Mouse (Mus musculus): Measurements from ENCODE around the gene Vmn1r42. TPM values are rescaled to one million over a fixed set of nuclear protein-coding genes. Genes with fewer than 3 reads are reported as not detected.
"Not testable (repeated sequence)": the region's sequence is repeated elsewhere in the genome, so short reads cannot be mapped to it uniquely, and the experiment has no call there.

The Vmn1r42 gene
- not detected in 2 replicates for polyA plus RNA-seq (2015; fragmentation: Nextera tagmentation; extraction: Ambion mirVana)

GRCm38 (mm10) chr6:89876313-89876712, at the start of gene Vmn1r42, which contains the start of gene Vmn1r43:
Vmn1r42 (minus strand) TSS chr6:89876413.
Vmn1r43 (minus strand) TSS chr6:89876413.
- WGBS = 74% methylated on average over 3 of the region's 3 CpGs
- not testable (repeated sequence) for H3K9ac ChIP-seq (ENCODE audit: low read length); H3K4me2 ChIP-seq (ENCODE audit: low read depth, low read length); H3K4me1 ChIP-seq (ENCODE audit: control insufficient read depth, insufficient read depth, low read length); H3K36me3 ChIP-seq (ENCODE audit: control insufficient read depth, insufficient read depth, low read length); H3K9me3 ChIP-seq (replicated peaks; ENCODE audit: control insufficient read depth, low read length); H3K27ac ChIP-seq (ENCODE audit: low read length); H3K4me3 ChIP-seq (replicated peaks; ENCODE audit: low read length); ATAC-seq (ENCODE audit: insufficient read depth, low FRiP score); H3K27me3 ChIP-seq (ENCODE audit: control insufficient read depth, insufficient read depth, low read length)

- no peaks in the 10 kb centered on the region for H3K27me3 ChIP-seq (ENCODE audit: control insufficient read depth, insufficient read depth, low read length)
- no peaks in the 10 kb centered on the region for H3K36me3 ChIP-seq (ENCODE audit: control insufficient read depth, insufficient read depth, low read length)
- no peaks in the 10 kb centered on the region for H3K4me1 ChIP-seq (ENCODE audit: control insufficient read depth, insufficient read depth, low read length)
- no peak overlapping the region for H3K4me3 ChIP-seq (replicated peaks; ENCODE audit: low read length)
- H3K9ac ChIP-seq (ENCODE audit: low read length) = no peak overlapping the region
- H3K4me2 ChIP-seq (ENCODE audit: low read depth, low read length) = no peak overlapping the region
- no peaks in the 10 kb centered on the region for H3K9me3 ChIP-seq (replicated peaks; ENCODE audit: control insufficient read depth, low read length)
- ATAC-seq (ENCODE audit: insufficient read depth, low FRiP score) = no peak
- 57% methylated on average over 2 of the region's 2 CpGs for WGBS
- H3K27ac ChIP-seq (ENCODE audit: low read length) = no peak overlapping the region
These were observed 7.6 kb upstream of the Vmn1r42 start for GRCm38 (mm10) chr6:89883812-89884211.

- H3K4me2 ChIP-seq (ENCODE audit: low read depth, low read length) = no peak within 1 kb of the TSS
- no peak within 1 kb of the TSS for H3K9ac ChIP-seq (ENCODE audit: low read length)
- H3K9me3 ChIP-seq (replicated peaks; ENCODE audit: control insufficient read depth, low read length) = no peaks in the 10 kb centered on the region
- H3K27me3 ChIP-seq (ENCODE audit: control insufficient read depth, insufficient read depth, low read length) = no peaks in the 10 kb centered on the region
- no peaks in the 10 kb centered on the region for H3K36me3 ChIP-seq (ENCODE audit: control insufficient read depth, insufficient read depth, low read length)
- WGBS = 69% methylated on average over 1 of the region's 1 CpGs
- no peak within 1 kb of the TSS for H3K4me3 ChIP-seq (replicated peaks; ENCODE audit: low read length)
- no peak within 1 kb of the TSS for H3K27ac ChIP-seq (ENCODE audit: low read length)
- H3K4me1 ChIP-seq (ENCODE audit: control insufficient read depth, insufficient read depth, low read length) = no peaks in the 10 kb centered on the region
- ATAC-seq (ENCODE audit: insufficient read depth, low FRiP score) = no peak
These were observed 7.1 kb upstream of the Vmn1r42 start, which contains the start of gene Vmn1r44 for GRCm38 (mm10) chr6:89883360-89883759. Vmn1r44 (plus strand) TSS chr6:89883660.

GRCm38 (mm10) chr6:89880867-89881266, 4.7 kb upstream of the Vmn1r42 start:
- Histone ChIP-seq H3K9ac (ENCODE audit: low read length) (no peak overlapping the region), H3K36me3 (ENCODE audit: control insufficient read depth, insufficient read depth, low read length) (no peaks in the 10 kb centered on the region), H3K9me3 (replicated peaks; ENCODE audit: control insufficient read depth, low read length) (no peaks in the 10 kb centered on the region), H3K4me3 (replicated peaks; ENCODE audit: low read length) (no peak overlapping the region), H3K4me1 (ENCODE audit: control insufficient read depth, insufficient read depth, low read length) (no peaks in the 10 kb centered on the region), H3K27me3 (ENCODE audit: control insufficient read depth, insufficient read depth, low read length) (no peaks in the 10 kb centered on the region), H3K4me2 (ENCODE audit: low read depth, low read length) (no peak overlapping the region), H3K27ac (ENCODE audit: low read length) (no peak overlapping the region)
- ATAC-seq (ENCODE audit: insufficient read depth, low FRiP score) = no peak

GRCm38 (mm10) chr6:89876963-89877362, 750 bp upstream of the Vmn1r42 start:
- 70% methylated on average over 2 of the region's 2 CpGs for WGBS
- Histone ChIP-seq H3K4me2 (ENCODE audit: low read depth, low read length) (no peak overlapping the region), H3K9ac (ENCODE audit: low read length) (no peak overlapping the region), H3K36me3 (ENCODE audit: control insufficient read depth, insufficient read depth, low read length) (no peaks in the 10 kb centered on the region), H3K9me3 (replicated peaks; ENCODE audit: control insufficient read depth, low read length) (no peaks in the 10 kb centered on the region), H3K27ac (ENCODE audit: low read length) (no peak overlapping the region), H3K4me1 (ENCODE audit: control insufficient read depth, insufficient read depth, low read length) (no peaks in the 10 kb centered on the region), H3K4me3 (replicated peaks; ENCODE audit: low read length) (no peak overlapping the region), H3K27me3 (ENCODE audit: control insufficient read depth, insufficient read depth, low read length) (no peaks in the 10 kb centered on the region)
- ATAC-seq (ENCODE audit: insufficient read depth, low FRiP score) = no peak

- Histone ChIP-seq H3K36me3 (ENCODE audit: control insufficient read depth, insufficient read depth, low read length) (no peaks in the 10 kb centered on the region), H3K4me1 (ENCODE audit: control insufficient read depth, insufficient read depth, low read length) (no peaks in the 10 kb centered on the region), H3K9me3 (replicated peaks; ENCODE audit: control insufficient read depth, low read length) (0 out of 2 replicates have a peak, but pooled peaks cover 8% of the 10 kb centered on the region), H3K27ac (ENCODE audit: low read length) (no peak overlapping the region), H3K27me3 (ENCODE audit: control insufficient read depth, insufficient read depth, low read length) (no peaks in the 10 kb centered on the region), H3K4me2 (ENCODE audit: low read depth, low read length) (no peak overlapping the region), H3K4me3 (replicated peaks; ENCODE audit: low read length) (no peak overlapping the region), H3K9ac (ENCODE audit: low read length) (no peak overlapping the region)
- WGBS = 90% methylated on average over 2 of the region's 2 CpGs
- ATAC-seq (ENCODE audit: insufficient read depth, low FRiP score) = no peak
These were observed 8.2 kb downstream of the Vmn1r42 start for GRCm38 (mm10) chr6:89867976-89868375.

- Histone ChIP-seq H3K9me3 (replicated peaks; ENCODE audit: control insufficient read depth, low read length) (0 out of 2 replicates have a peak, but pooled peaks cover 8% of the 10 kb centered on the region), H3K27me3 (ENCODE audit: control insufficient read depth, insufficient read depth, low read length) (no peaks in the 10 kb centered on the region), H3K4me1 (ENCODE audit: control insufficient read depth, insufficient read depth, low read length) (no peaks in the 10 kb centered on the region), H3K36me3 (ENCODE audit: control insufficient read depth, insufficient read depth, low read length) (no peaks in the 10 kb centered on the region), H3K27ac (ENCODE audit: low read length) (no peak overlapping the region), H3K9ac (ENCODE audit: low read length) (no peak overlapping the region), H3K4me3 (replicated peaks; ENCODE audit: low read length) (no peak overlapping the region), H3K4me2 (ENCODE audit: low read depth, low read length) (no peak overlapping the region)
- ATAC-seq (ENCODE audit: insufficient read depth, low FRiP score) = no peak
- WGBS = 88% methylated on average over 2 of the region's 2 CpGs
These were observed 8.9 kb downstream of the Vmn1r42 start for GRCm38 (mm10) chr6:89867276-89867675.

- no peaks in the 10 kb centered on the region for H3K4me1 ChIP-seq (ENCODE audit: control insufficient read depth, insufficient read depth, low read length)
- no peaks in the 10 kb centered on the region for H3K27me3 ChIP-seq (ENCODE audit: control insufficient read depth, insufficient read depth, low read length)
These were observed 12.4 kb downstream of the Vmn1r42 start for GRCm38 (mm10) chr6:89863792-89864191.

GRCm38 (mm10) chr6:89859839-89860238, 16.4 kb downstream of the Vmn1r42 start:
- Histone ChIP-seq H3K9ac (ENCODE audit: low read length) (no peak overlapping the region), H3K4me2 (ENCODE audit: low read depth, low read length) (no peak overlapping the region), H3K36me3 (ENCODE audit: control insufficient read depth, insufficient read depth, low read length) (no peaks in the 10 kb centered on the region), H3K27ac (ENCODE audit: low read length) (no peak overlapping the region), H3K27me3 (ENCODE audit: control insufficient read depth, insufficient read depth, low read length) (no peaks in the 10 kb centered on the region), H3K4me1 (ENCODE audit: control insufficient read depth, insufficient read depth, low read length) (no peaks in the 10 kb centered on the region), H3K4me3 (replicated peaks; ENCODE audit: low read length) (no peak overlapping the region), H3K9me3 (replicated peaks; ENCODE audit: control insufficient read depth, low read length) (peaks cover 9% of the 10 kb centered on the region; the same call in 1 of the 2 replicates)
- no peak for ATAC-seq (ENCODE audit: insufficient read depth, low FRiP score)
- WGBS = 61% methylated on average over 2 of the region's 2 CpGs

More at GRCm38 (mm10) chr6:89863792-89864191, 12.4 kb downstream of the Vmn1r42 start:
- no peak overlapping the region for H3K4me2 ChIP-seq (ENCODE audit: low read depth, low read length)
- WGBS = 77% methylated on average over 4 of the region's 4 CpGs
- H3K9me3 ChIP-seq (replicated peaks; ENCODE audit: control insufficient read depth, low read length) = peaks cover 15% of the 10 kb centered on the region; the same call in 1 of the 2 replicates
- H3K9ac ChIP-seq (ENCODE audit: low read length) = no peak overlapping the region
- no peak for ATAC-seq (ENCODE audit: insufficient read depth, low FRiP score)
- no peak overlapping the region for H3K27ac ChIP-seq (ENCODE audit: low read length)
- no peaks in the 10 kb centered on the region for H3K36me3 ChIP-seq (ENCODE audit: control insufficient read depth, insufficient read depth, low read length)
- no peak overlapping the region for H3K4me3 ChIP-seq (replicated peaks; ENCODE audit: low read length)

All from stomach, embryonic 16.5 days (tissue).